Mouse (Mus musculus) bone marrow macrophage, adult 2 months (primary cell): ENCODE measurements around the gene Batf3.

Source experiments
- CTCF ChIP-seq: IDR thresholded peaks from 2 replicates; pipeline ENCODE4 v1.5.1; 2012; ENCODE audit warnings: low read depth, mild to moderate bottlenecking, low read length, moderate library complexity
- POLR2A ChIP-seq: IDR thresholded peaks from 2 replicates; pipeline ENCODE4 v1.6.1; 2012; ENCODE audit warnings: mild to moderate bottlenecking, low read depth, low read length, borderline replicate concordance

DNA sequence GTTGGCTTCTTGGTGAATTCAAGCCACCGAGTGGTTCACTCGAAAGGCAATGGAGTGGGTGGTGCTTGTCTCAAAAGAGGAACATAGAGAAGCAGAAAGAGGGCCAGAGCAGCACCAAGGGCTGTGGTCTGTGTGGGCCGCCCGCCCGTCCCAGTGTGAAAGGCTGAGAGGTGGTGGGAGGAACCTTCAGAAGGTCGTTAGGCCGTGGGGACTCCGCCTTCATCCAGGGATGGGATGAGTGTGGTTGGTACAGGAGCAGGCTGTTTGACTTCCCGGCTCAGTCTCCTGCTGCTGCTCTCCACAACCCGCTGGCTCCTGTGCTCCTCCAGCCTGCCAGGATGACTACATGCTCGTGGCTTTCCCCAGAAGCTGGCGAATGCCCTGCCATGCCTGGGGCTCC is 12.1 kb upstream of the Batf3 start:
- no peak for TF ChIP-seq CTCF
- TF ChIP-seq POLR2A: no peak
